Mouse (Mus musculus): ENCODE data around the gene Cant1. TPM values are rescaled to one million over a fixed set of nuclear protein-coding genes. Genes with fewer than 3 reads are reported as not detected.

The Cant1 gene
- 10 to 100 TPM; 54.3 to 55.9 TPM for total RNA-seq (2023)

DNA sequence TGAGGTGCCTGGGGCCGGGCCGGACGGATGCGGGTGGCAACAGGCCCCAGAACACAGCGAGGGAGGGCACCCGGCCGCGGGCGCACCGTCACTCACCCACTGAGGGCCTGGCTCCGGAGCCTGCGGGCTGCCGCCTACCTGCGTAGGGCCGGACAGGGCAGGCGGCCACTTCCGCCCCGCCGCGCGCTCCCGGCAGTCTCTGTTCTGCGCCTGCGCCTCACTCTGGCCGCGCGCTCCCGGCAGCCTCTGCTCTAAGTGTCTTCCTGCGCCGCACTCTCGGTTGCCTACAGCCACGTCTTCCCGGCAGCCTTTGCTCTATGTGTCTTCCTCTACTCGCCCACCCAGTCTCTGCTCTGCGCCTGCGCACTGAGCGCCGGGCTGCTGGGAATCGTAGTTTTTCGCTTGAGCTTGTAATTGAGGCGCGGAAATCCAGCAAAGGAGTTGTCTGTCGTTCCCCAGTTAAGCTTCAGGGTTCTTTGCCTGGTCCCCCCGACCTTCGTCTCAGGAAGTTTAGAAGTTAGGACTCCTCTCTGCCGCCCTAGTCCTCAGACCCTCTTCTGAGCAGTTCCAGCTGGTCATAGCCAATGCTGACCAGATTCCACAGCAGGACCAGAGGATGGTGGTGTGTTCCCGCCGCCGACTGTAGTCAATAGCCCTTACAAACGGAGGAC is at the start of gene Cant1:
Gene Cant1 (minus strand): TSS at position 253 of the 671 bp plus-strand sequence.

DNA sequence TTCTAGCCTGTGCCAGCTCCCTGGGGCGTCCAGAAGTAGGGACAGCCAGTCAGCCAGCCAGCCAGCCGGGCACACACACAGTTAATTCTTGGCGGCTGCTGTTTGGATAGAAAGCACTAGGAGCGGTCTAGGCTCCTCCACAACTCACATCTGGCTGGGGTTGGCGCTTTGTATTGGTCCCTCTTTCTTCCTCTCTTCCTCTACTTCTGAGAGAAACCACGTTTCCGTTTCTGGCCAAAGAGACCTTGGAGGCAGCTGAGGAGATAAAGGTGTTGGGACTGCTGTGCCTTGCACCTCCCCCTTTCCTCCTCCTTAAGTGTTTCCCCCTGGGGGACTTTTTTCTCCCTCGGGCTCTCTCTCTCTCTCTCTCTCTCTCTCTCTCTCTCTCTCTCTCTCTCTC is 9.1 kb upstream of the Cant1 start, which contains the start of gene C1qtnf1:
Gene C1qtnf1 (plus strand): TSS at position 218 of the 400 bp plus-strand sequence.

DNA sequence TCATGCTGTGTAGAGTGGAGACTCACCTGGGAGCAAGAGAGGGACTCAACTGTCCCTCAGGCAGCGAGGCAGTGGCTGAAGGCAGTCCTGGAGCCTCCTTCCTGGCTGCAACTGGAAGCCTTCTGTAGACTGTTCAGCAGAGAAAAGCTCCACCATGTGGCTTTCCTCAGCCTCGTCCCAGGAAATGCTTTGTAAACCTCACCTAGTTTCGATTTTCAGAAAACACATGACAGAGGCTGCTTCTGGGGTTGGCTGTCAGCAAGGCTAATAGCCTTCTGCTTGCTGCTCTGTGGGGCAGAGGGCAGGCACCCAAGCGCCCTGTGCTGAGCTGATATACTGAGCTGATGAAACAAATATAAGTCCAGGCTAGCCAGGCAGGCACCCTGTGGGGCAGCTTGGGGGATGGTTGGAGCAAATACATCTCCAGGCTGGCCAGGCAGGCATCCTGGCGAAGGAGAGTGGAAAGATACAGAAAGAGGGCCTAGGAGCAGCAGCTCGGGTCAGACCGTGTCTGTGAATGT is 17.1 kb downstream of the Cant1 start, which contains the start of gene Lgals3bp:
Gene Lgals3bp (minus strand): TSS at position 333 of the 521 bp plus-strand sequence.

Other genes starting within 250 kb of the Cant1 start
- gene Cyth1, start 170.5 kb downstream of the Cant1 start, total RNA-seq (2023): 100 to 1,000 TPM; 183 to 198 TPM
- 10 to 100 TPM; 67.6 to 68.1 TPM for gene Usp36, start 128.8 kb downstream of the Cant1 start, total RNA-seq (2023)
- 1 to 10 TPM; 4.7 to 6.6 TPM for gene Cep295nl, start 76.6 kb downstream of the Cant1 start, total RNA-seq (2023)
- 10 to 100 TPM; 52.5 to 60.8 TPM for gene Timp2, start 63.3 kb downstream of the Cant1 start, total RNA-seq (2023)
- 100 to 1,000 TPM; 105 to 130 TPM for gene Lgals3bp, start 17.0 kb downstream of the Cant1 start, total RNA-seq (2023)
- not detected for gene C1qtnf1, start 9.1 kb upstream of the Cant1 start, total RNA-seq (2023)
- gene Engase, start 57.7 kb upstream of the Cant1 start, total RNA-seq (2023): 10 to 100 TPM; 11.9 to 12.5 TPM